Mouse (Mus musculus): ENCODE data around the gene Ano6.

GRCm38 (mm10) chr15:95836646-95837434, 46.2 kb downstream of the Ano6 start:
- TF ChIP-seq CTCF (IDR thresholded peaks at IDR 0.05; ENCODE audit: low read depth), result no peak
- TF ChIP-seq EP300 (IDR thresholded peaks at IDR 0.05; ENCODE audit: low read depth), result no peak
